Mouse (Mus musculus) spleen, postnatal 36 days (tissue): ENCODE data around the gene Vmn1r63.
"Not testable (repeated sequence)": the region's sequence is repeated elsewhere in the genome, so short reads cannot be mapped to it uniquely, and the experiment has no call there.

Source experiments
- DNase-seq, 2 experiments: peaks; one replicate each; pipeline ENCODE4 v3.0.0; 2022; ENCODE audit warnings: low spot score in 2 of 2, mixed read lengths in 1 of 2

Gene Vmn1r63

DNA sequence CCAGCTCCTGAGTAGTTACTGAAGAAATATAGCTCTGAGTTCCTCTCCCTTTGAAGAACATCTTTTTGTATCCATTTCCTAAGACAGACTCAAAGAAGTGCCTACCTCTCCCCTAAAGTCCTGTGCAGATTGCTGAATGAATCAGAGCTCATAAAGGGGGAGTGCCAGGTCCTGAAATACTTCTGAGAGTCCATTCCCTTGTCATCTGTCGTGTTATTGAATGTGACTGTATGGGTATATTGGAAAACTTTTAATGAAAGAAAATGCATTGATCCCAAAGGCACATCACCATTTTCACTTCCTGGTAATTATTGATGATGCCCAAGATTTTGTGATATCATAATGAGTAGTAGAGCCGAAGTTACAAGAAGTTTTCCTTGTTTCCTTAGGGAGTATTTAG, at the start of gene Vmn1r63:
Gene Vmn1r63 (minus strand): TSS at position 101 of the 400 bp plus-strand sequence.
- not testable (repeated sequence) for DNase-seq
